8 mouse cellular contexts compared by ENCODE assay signal in genomic region chr3:103392613-103393258, GRCm38 (mm10).
DNase-seq lines count a peak whose midpoint lies in the region; ATAC-seq and TF ChIP-seq lines count a peak whose summit lies in the region.

No protein-coding gene starts in this region.

- H3K27ac ChIP-seq in cerebellum, adult 2 months (ENCODE audit: insufficient read depth, low read length): no peak overlapping the region
- no peak overlapping the region for H3K27ac ChIP-seq in forebrain, embryonic 16.5 days (ENCODE audit: low read length)
- no peak overlapping the region for H3K27ac ChIP-seq in intestine, embryonic 15.5 days
- H3K27ac ChIP-seq in lung, embryonic 14.5 days (ENCODE audit: low read depth): no peak overlapping the region

- H3K4me2 ChIP-seq in forebrain, embryonic 16.5 days (ENCODE audit: low read length): no peak overlapping the region
- H3K4me2 ChIP-seq in intestine, embryonic 15.5 days (replicated peaks): no peak overlapping the region
- no peak overlapping the region for H3K4me2 ChIP-seq in lung, embryonic 14.5 days

- DNase-seq in urinary bladder, postnatal 25 days (ENCODE audit: low spot score): peak; percentile 21
- DNase-seq in urinary bladder, adult 18-20 months (ENCODE audit: low spot score in 2 of 2): no peak
- DNase-seq in cerebellum, adult 2 months: peak; percentile 50 to 54
- peak; percentile 92 for DNase-seq in lung, embryonic 14.5 days
- DNase-seq in retina, adult 2 months (ENCODE audit: low read depth, low spot score): peak; percentile 40
- no peak for DNase-seq in ovary, postnatal 36 days (ENCODE audit: low spot score)

- H3K4me1 ChIP-seq in cerebellum, adult 2 months (ENCODE audit: control insufficient read depth, insufficient read depth, low read length): 0 out of 2 replicates have a peak, but pooled peaks cover 3% of the 10 kb centered on the region
- no peaks in the 10 kb centered on the region for H3K4me1 ChIP-seq in forebrain, embryonic 16.5 days (replicated peaks; ENCODE audit: control insufficient read depth, insufficient read depth, low read length)
- H3K4me1 ChIP-seq in intestine, embryonic 15.5 days (replicated peaks): no peaks in the 10 kb centered on the region
- H3K4me1 ChIP-seq in lung, embryonic 14.5 days (ENCODE audit: insufficient read depth): no peaks in the 10 kb centered on the region

- peak; percentile 62 for TF ChIP-seq CTCF in cerebellum, adult 2 months (IDR thresholded peaks at IDR 0.05; ENCODE audit: borderline replicate concordance, insufficient read depth, low read depth, low read length)
- TF ChIP-seq CTCF in lung, embryonic 14.5 days (IDR thresholded peaks at IDR 0.05; ENCODE audit: low read depth): peak; percentile 96

- no peak overlapping the region for H3K9ac ChIP-seq in forebrain, embryonic 16.5 days (replicated peaks; ENCODE audit: low read depth, low read length)
- no peak overlapping the region for H3K9ac ChIP-seq in intestine, embryonic 15.5 days
- H3K9ac ChIP-seq in lung, embryonic 14.5 days: no peak overlapping the region

- under 1% methylated on average over 3 of the region's 3 CpGs for WGBS in cerebellum, adult 2 months
- 5% methylated on average over 3 of the region's 3 CpGs for WGBS in forebrain, embryonic 16.5 days
- 1% methylated on average over 3 of the region's 3 CpGs for WGBS in intestine, embryonic 15.5 days
- WGBS in lung, embryonic 14.5 days: 3% methylated on average over 3 of the region's 3 CpGs

- H3K4me3 ChIP-seq in cerebellum, adult 2 months (replicated peaks; ENCODE audit: insufficient read depth, low read depth, low read length): no peak overlapping the region
- H3K4me3 ChIP-seq in forebrain, embryonic 16.5 days (replicated peaks; ENCODE audit: low read length): no peak overlapping the region
- no peak overlapping the region for H3K4me3 ChIP-seq in intestine, embryonic 15.5 days (replicated peaks)
- no peak overlapping the region for H3K4me3 ChIP-seq in lung, embryonic 14.5 days (ENCODE audit: low read depth, low read length)

- TF ChIP-seq POLR2A in cerebellum, adult 2 months (IDR thresholded peaks at IDR 0.05; ENCODE audit: borderline replicate concordance, insufficient read depth, low read length): no peak

- ATAC-seq in forebrain, embryonic 16.5 days: peak; percentile 84
- peak; percentile 72; the same call in 1 of the 2 replicates for ATAC-seq in intestine, embryonic 15.5 days
- peak; percentile 84; the same call in 1 of the 2 replicates for ATAC-seq in lung, embryonic 14.5 days (ENCODE audit: insufficient read depth)

- no peaks in the 10 kb centered on the region for H3K27me3 ChIP-seq in cerebellum, adult 2 months (ENCODE audit: control insufficient read depth, insufficient read depth, low read length)
- no peaks in the 10 kb centered on the region for H3K27me3 ChIP-seq in forebrain, embryonic 16.5 days (replicated peaks; ENCODE audit: control insufficient read depth, insufficient read depth, low read length)
- H3K27me3 ChIP-seq in intestine, embryonic 15.5 days (replicated peaks): no peaks in the 10 kb centered on the region
- no peaks in the 10 kb centered on the region for H3K27me3 ChIP-seq in lung, embryonic 14.5 days (ENCODE audit: insufficient read depth, low read length)

- H3K9me3 ChIP-seq in forebrain, embryonic 16.5 days (ENCODE audit: control insufficient read depth, low read length): no peaks in the 10 kb centered on the region
- no peaks in the 10 kb centered on the region for H3K9me3 ChIP-seq in intestine, embryonic 15.5 days
- no peaks in the 10 kb centered on the region for H3K9me3 ChIP-seq in lung, embryonic 14.5 days (ENCODE audit: low read depth, low read length)

- no peaks in the 10 kb centered on the region for H3K36me3 ChIP-seq in forebrain, embryonic 16.5 days (ENCODE audit: control insufficient read depth, insufficient read depth)
- no peaks in the 10 kb centered on the region for H3K36me3 ChIP-seq in intestine, embryonic 15.5 days
- no peaks in the 10 kb centered on the region for H3K36me3 ChIP-seq in lung, embryonic 14.5 days (ENCODE audit: insufficient read depth)

Comparison
In these comparisons a context has a peak if more than half of its experiments do, and no peak if none do; other contexts are left out.
1. DNase-seq: peak in urinary bladder, postnatal 25 days (single experiment), cerebellum, adult 2 months (2 of 2), lung, embryonic 14.5 days (single experiment) and retina, adult 2 months (single experiment); none in urinary bladder, adult 18-20 months (0 of 2) and ovary, postnatal 36 days (single experiment).
2. Peak in every context shown above with its lines, with median percentiles within 50 percentile points of each other: ATAC-seq.